Mouse (Mus musculus) liver, adult 2 months (tissue): ENCODE data around the gene Ccdc62. TPM values are rescaled to one million over a fixed set of nuclear protein-coding genes. Genes with fewer than 3 reads are reported as not detected.

Experiments
- DNase-seq: peaks from one replicate; pipeline ENCODE4 v3.0.0-alpha.2; 2011; ENCODE audit warnings: low read depth, low spot score; ENCODE audit errors: extremely low read depth
- H3K27ac ChIP-seq: fragments of 200-500 bp; replicated peaks from 2 replicates; pipeline ENCODE4 v1.5.1; 2012; ENCODE audit warnings: low read depth, mild to moderate bottlenecking, control low read depth, inconsistent platforms, low read length; ENCODE audit not compliant: insufficient read depth
- H3K27me3 ChIP-seq: fragments of 200-500 bp; 2 replicates; pipeline ENCODE4 v1.6.1; 2012; ENCODE audit warnings: mild to moderate bottlenecking, moderate library complexity, low read length, inconsistent platforms; ENCODE audit not compliant: control insufficient read depth, insufficient read depth
- H3K36me3 ChIP-seq: fragments of 200-500 bp; 2 replicates; pipeline ENCODE4 v1.6.1; 2012; ENCODE audit warnings: low read length, inconsistent platforms; ENCODE audit not compliant: control insufficient read depth, insufficient read depth
- H3K4me1 ChIP-seq: fragments of 200-500 bp; 2 replicates; pipeline ENCODE4 v1.6.1; 2011; ENCODE audit warnings: low read length; ENCODE audit not compliant: control insufficient read depth, insufficient read depth
- H3K4me3 ChIP-seq: fragments of 200-500 bp; 2 replicates; pipeline ENCODE4 v1.5.1; 2011; ENCODE audit warnings: low read depth, mild to moderate bottlenecking, control low read depth, low read length, moderate library complexity; ENCODE audit not compliant: insufficient read depth
- H3K79me2 ChIP-seq: fragments of 200-500 bp; 2 replicates; pipeline ENCODE4 v1.6.1; 2012; ENCODE audit warnings: inconsistent platforms, mild to moderate bottlenecking, low read length, moderate library complexity; ENCODE audit not compliant: control insufficient read depth, insufficient read depth
- H3K9ac ChIP-seq: fragments of 200-500 bp; 2 replicates; pipeline ENCODE4 v1.6.1; 2012; ENCODE audit warnings: low read depth, mild to moderate bottlenecking, control low read depth, inconsistent platforms, low read length
- CTCF ChIP-seq: fragments of 200-500 bp; IDR thresholded peaks from 2 replicates; pipeline ENCODE4 v1.5.1; 2011; ENCODE audit warnings: low read depth, low read length, control low read depth
- POLR2A ChIP-seq: fragments of 200-500 bp; IDR thresholded peaks from 2 replicates; pipeline ENCODE4 v1.6.1; 2011; ENCODE audit warnings: low read length, control low read depth; ENCODE audit not compliant: insufficient read depth; ENCODE audit errors: extremely low read depth
- WGBS: fragments of 180-500 bp; shearing (Covaris S2); methylation state at CpG from one replicate; pipeline ENCODE4 v1.1.7; 2018; 5-methylcytosine and 5-hydroxymethylcytosine counted together
- polyA plus RNA-seq: library from polyadenylated mRNA; depleted of rRNA; stranded (reverse); fragments of >200 nt; gene quantifications from 2 replicates; pipeline ENCODE4 v1.2.3, GENCODE M21; 2012
- total RNA-seq: library from RNA; depleted of rRNA; stranded (reverse); fragments of >200 nt; gene quantifications from 2 replicates; pipeline ENCODE4 v1.2.3, GENCODE M21; 2014

Gene Ccdc62
- total and polyA plus RNA-seq, 2 experiments, result 2.1 to 3.2 TPM

- Histone ChIP-seq H3K27me3 (no peaks in the 10 kb centered on the region), H3K4me1 (peaks cover 26% of the 10 kb centered on the region), H3K79me2 (peaks cover 34% of the 10 kb centered on the region; the same call in 1 of the 2 replicates), H3K27ac (no peak overlapping the region), H3K36me3 (no peaks in the 10 kb centered on the region), H3K4me3 (no peak overlapping the region), H3K9ac (no peak overlapping the region)
- TF ChIP-seq CTCF (no peak), POLR2A (no peak)
- 51% methylated on average over 9 of the region's 9 CpGs for WGBS
- peak; percentile 49 for DNase-seq
These were observed 50.2 kb downstream of the Ccdc62 start for GRCm38 (mm10) chr5:123980521-123981249.

GRCm38 (mm10) chr5:123981250-123981554 is 50.7 kb downstream of the Ccdc62 start:
- TF ChIP-seq POLR2A (no peak), CTCF (no peak)
- Histone ChIP-seq H3K9ac (no peak overlapping the region), H3K27me3 (no peaks in the 10 kb centered on the region), H3K4me1 (peaks cover 22% of the 10 kb centered on the region), H3K79me2 (peaks cover 37% of the 10 kb centered on the region; the same call in 1 of the 2 replicates), H3K27ac (no peak overlapping the region), H3K4me3 (no peak overlapping the region), H3K36me3 (no peaks in the 10 kb centered on the region)
- no peak for DNase-seq
- WGBS, result 61% methylated on average over 6 of the region's 6 CpGs

- Histone ChIP-seq H3K4me1 (peaks cover 10% of the 10 kb centered on the region), H3K27ac (no peak overlapping the region), H3K36me3 (no peaks in the 10 kb centered on the region), H3K79me2 (peaks cover 37% of the 10 kb centered on the region; the same call in 1 of the 2 replicates), H3K27me3 (no peaks in the 10 kb centered on the region), H3K9ac (no peak overlapping the region), H3K4me3 (no peak overlapping the region)
- TF ChIP-seq CTCF (no peak), POLR2A (no peak)
- 80% methylated on average over 11 of the region's 11 CpGs for WGBS
- DNase-seq, result no peak
These were observed 52.4 kb downstream of the Ccdc62 start for GRCm38 (mm10) chr5:123982838-123983237.

- Histone ChIP-seq H3K36me3 (no peaks in the 10 kb centered on the region), H3K4me3 (no peak overlapping the region), H3K4me1 (peaks cover under 1% of the 10 kb centered on the region), H3K79me2 (peaks cover 32% of the 10 kb centered on the region; the same call in 1 of the 2 replicates), H3K27ac (no peak overlapping the region), H3K9ac (no peak overlapping the region), H3K27me3 (no peaks in the 10 kb centered on the region)
- 88% methylated on average over 9 of the region's 9 CpGs for WGBS
- DNase-seq, result no peak
- no peak for TF ChIP-seq CTCF
- no peak for TF ChIP-seq POLR2A
These were observed 55.0 kb downstream of the Ccdc62 start for GRCm38 (mm10) chr5:123985434-123985833.

GRCm38 (mm10) chr5:123986925-123987324 is 56.4 kb downstream of the Ccdc62 start:
- Histone ChIP-seq H3K27me3 (no peaks in the 10 kb centered on the region), H3K9ac (no peak overlapping the region), H3K27ac (no peak overlapping the region), H3K79me2 (peaks cover 26% of the 10 kb centered on the region; the same call in 1 of the 2 replicates), H3K4me1 (peaks cover 4% of the 10 kb centered on the region; the same call in 1 of the 2 replicates), H3K36me3 (no peaks in the 10 kb centered on the region), H3K4me3 (no peak overlapping the region)
- 94% methylated on average over 2 of the region's 2 CpGs for WGBS
- DNase-seq, result no peak
- TF ChIP-seq CTCF (no peak), POLR2A (no peak)

GRCm38 (mm10) chr5:123987511-123987910 is 57.0 kb downstream of the Ccdc62 start:
- Histone ChIP-seq H3K27ac (no peak overlapping the region), H3K79me2 (peaks cover 23% of the 10 kb centered on the region; the same call in 1 of the 2 replicates), H3K27me3 (no peaks in the 10 kb centered on the region), H3K4me1 (peaks cover 6% of the 10 kb centered on the region), H3K9ac (no peak overlapping the region), H3K36me3 (no peaks in the 10 kb centered on the region), H3K4me3 (no peak overlapping the region)
- no peak for DNase-seq
- TF ChIP-seq POLR2A, result no peak
- TF ChIP-seq CTCF, result no peak
- 82% methylated on average over 4 of the region's 4 CpGs for WGBS
